ENCODE assay signal across 8 mouse cellular contexts in the genomic region with DNA sequence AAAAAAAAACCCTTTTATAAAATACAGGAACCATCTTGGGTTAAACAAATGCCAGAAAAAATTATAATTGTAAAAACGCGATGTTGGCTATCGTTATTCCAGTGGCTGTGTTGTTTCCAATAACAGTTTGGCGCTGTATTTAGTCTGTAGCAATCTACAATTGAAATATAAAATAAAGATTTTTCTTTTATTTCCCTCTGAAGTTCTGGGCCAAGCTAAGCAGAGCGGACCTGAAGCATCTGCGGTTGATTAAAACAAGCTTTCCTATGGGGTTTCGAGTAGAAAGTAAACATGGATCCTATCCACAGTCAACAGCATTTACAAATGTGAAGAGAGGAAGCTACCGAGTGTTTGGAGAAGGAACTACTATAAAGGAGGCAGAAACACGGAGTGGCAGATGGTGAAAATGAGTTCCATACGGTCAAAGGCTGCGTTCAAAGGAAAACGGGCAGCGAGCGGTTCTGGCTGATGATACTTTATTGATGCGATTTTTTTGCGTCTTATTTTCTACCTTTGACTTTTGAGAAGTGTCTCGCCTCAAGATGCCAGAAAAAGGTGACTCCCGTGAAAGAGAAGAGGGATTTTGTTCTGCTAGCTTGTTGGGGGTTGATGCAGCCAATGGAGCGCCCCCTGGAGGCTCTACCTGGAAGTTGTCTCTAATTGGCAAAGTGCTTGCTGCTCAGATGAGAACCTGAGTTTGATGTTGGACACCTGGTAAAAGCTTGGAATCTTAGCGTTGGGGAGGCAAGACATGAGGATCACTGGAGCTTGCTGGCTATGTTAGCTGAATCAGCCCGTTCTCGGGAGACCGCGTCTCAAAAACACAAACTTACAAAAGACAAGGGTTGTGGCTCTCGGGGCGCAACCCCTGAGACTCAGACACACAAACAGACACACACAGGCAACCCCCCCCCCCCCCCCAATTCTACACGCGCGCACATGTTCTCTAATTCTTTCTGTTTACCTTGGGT.
DNase-seq lines count a peak whose midpoint lies in the region; ATAC-seq and TF ChIP-seq lines count a peak whose summit lies in the region.

No protein-coding gene starts in this region.

- WGBS in heart, embryonic 13.5 days = 55% methylated on average over 29 of the region's 29 CpGs
- 54% methylated on average over 29 of the region's 29 CpGs for WGBS in heart, embryonic 11.5 days (ENCODE audit: insufficient replicate concordance)

- in situ Hi-C loops in CH12.LX (cut with MboI; ENCODE audit: low pct_ligation_motif_present, low pct_unique_long_range_greater_than_20kb, low sequenced_read_pairs) = no loop called here

- no peak overlapping the region for H3K9ac ChIP-seq in heart, embryonic 13.5 days
- H3K9ac ChIP-seq in heart, embryonic 11.5 days (ENCODE audit: low read depth, low read length) = no peak overlapping the region
- H3K9ac ChIP-seq in CH12.LX (ENCODE audit: insufficient read depth, low read depth) = no peak overlapping the region

- no peaks in the 10 kb centered on the region for H3K79me2 ChIP-seq in CH12.LX (replicated peaks; ENCODE audit: control insufficient read depth, extremely low read depth, insufficient read depth, poor library complexity, severe bottlenecking)

- no peak for TF ChIP-seq POLR2A in CH12.LX (IDR thresholded peaks at IDR 0.05; ENCODE audit: low read depth, low read length)

- no peak for ATAC-seq in heart, embryonic 13.5 days (ENCODE audit: extremely low read depth, insufficient number of reproducible peaks, low FRiP score, low TSS enrichment)
- no peak for ATAC-seq in heart, embryonic 11.5 days (replicated peaks; ENCODE audit: insufficient number of reproducible peaks, low FRiP score, low TSS enrichment)
- ATAC-seq in megakaryocyte-erythroid progenitor cell, adult 5-6 weeks (replicated peaks; ENCODE audit: low FRiP score, low TSS enrichment, poor library complexity, severe bottlenecking) = no peak

- 0 out of 2 replicates have a peak, but pooled peaks cover 3% of the 10 kb centered on the region for H3K9me3 ChIP-seq in heart, embryonic 13.5 days
- no peaks in the 10 kb centered on the region for H3K9me3 ChIP-seq in heart, embryonic 11.5 days (replicated peaks; ENCODE audit: control insufficient read depth, low read length)
- no peaks in the 10 kb centered on the region for H3K9me3 ChIP-seq in CH12.LX (replicated peaks; ENCODE audit: low read length)

- dilution Hi-C loops in CH12.LX (cut with MboI; ENCODE audit: extremely low pct_ligation_motif_present, extremely low pct_unique_long_range_greater_than_20kb, low sequenced_read_pairs) = no loop called here

- TF ChIP-seq CTCF in CH12.LX (conservative IDR thresholded peaks at IDR 0.05 in 1 of 2, IDR thresholded peaks at IDR 0.05 in 1 of 2; ENCODE audit: low read depth in 2 of 2, low read length in 2 of 2) = peak; percentile 70 to 83

- H3K36me3 ChIP-seq in heart, embryonic 13.5 days = no peaks in the 10 kb centered on the region
- no peaks in the 10 kb centered on the region for H3K36me3 ChIP-seq in heart, embryonic 11.5 days (ENCODE audit: control insufficient read depth, insufficient read depth, low read length)
- H3K36me3 ChIP-seq in CH12.LX (replicated peaks in 1 of 2; ENCODE audit: control insufficient read depth in 1 of 2, insufficient read depth in 1 of 2, low read length in 1 of 2) = no peaks in the 10 kb centered on the region

- H3K27me3 ChIP-seq in heart, embryonic 13.5 days (replicated peaks) = no peaks in the 10 kb centered on the region
- H3K27me3 ChIP-seq in heart, embryonic 11.5 days (ENCODE audit: control insufficient read depth, insufficient read depth, low read length) = no peaks in the 10 kb centered on the region
- no peaks in the 10 kb centered on the region for H3K27me3 ChIP-seq in CH12.LX (replicated peaks)

- no peak overlapping the region for H3K4me3 ChIP-seq in heart, embryonic 13.5 days
- H3K4me3 ChIP-seq in heart, embryonic 11.5 days (ENCODE audit: low read depth, low read length) = no peak overlapping the region
- no peak overlapping the region for H3K4me3 ChIP-seq in CH12.LX (replicated peaks in 1 of 3; ENCODE audit: low read depth in 2 of 3, low read length in 2 of 3, poor library complexity in 1 of 3)

- no peak for TF ChIP-seq EP300 in CH12.LX (IDR thresholded peaks at IDR 0.05; ENCODE audit: low read length)

- H3K4me2 ChIP-seq in heart, embryonic 13.5 days = peak overlapping the region; percentile 39
- no peak overlapping the region; the same call in 1 of the 2 replicates for H3K4me2 ChIP-seq in heart, embryonic 11.5 days
- H3K4me2 ChIP-seq in CH12.LX (ENCODE audit: insufficient read depth, low read depth, poor library complexity, severe bottlenecking) = no peak overlapping the region

- no peak overlapping the region for H3K27ac ChIP-seq in heart, embryonic 13.5 days (replicated peaks)
- H3K27ac ChIP-seq in heart, embryonic 11.5 days (ENCODE audit: low read depth, low read length) = no peak overlapping the region
- H3K27ac ChIP-seq in CH12.LX (ENCODE audit: insufficient read depth, low read depth) = no peak overlapping the region

- H3K4me1 ChIP-seq in heart, embryonic 13.5 days = no peaks in the 10 kb centered on the region
- no peaks in the 10 kb centered on the region for H3K4me1 ChIP-seq in heart, embryonic 11.5 days (ENCODE audit: control insufficient read depth, insufficient read depth, low read length)
- H3K4me1 ChIP-seq in CH12.LX (ENCODE audit: control insufficient read depth in 1 of 2, insufficient read depth in 2 of 2) = no peaks in the 10 kb centered on the region

- no peak; the same call in 1 of the 2 replicates for TF ChIP-seq RAD21 in CH12.LX (IDR thresholded peaks at IDR 0.05; ENCODE audit: low read depth, low read length)

- intact Hi-C loops in gastrocnemius, postnatal 14 days (cut with DNase I; ENCODE audit: low total_unique reads) = no loop called here
- intact Hi-C loops in left cerebral cortex, postnatal 25 days (cut with DNase I) = no loop called here

- DNase-seq in CH12.LX (ENCODE audit: extremely low read depth) = peak; percentile 38
- peak; percentile 13 for DNase-seq in cerebellum, adult 8-10 months
- peak; percentile 19 for DNase-seq in gastrocnemius, postnatal 14 days
- peak; percentile 19 to 40 for DNase-seq in left cerebral cortex, postnatal 25 days (ENCODE audit: low spot score in 2 of 2)
- DNase-seq in right cerebral cortex, postnatal 14 days = peak; percentile 11

TF ChIP-seq in CH12.LX, 34 proteins besides CTCF, POLR2A, EP300 and RAD21:
- TF ChIP-seq SMC3 (IDR thresholded peaks at IDR 0.05; ENCODE audit: low read depth, low read length) = peak; percentile 49
- no peak for TF ChIP-seq IRF4 (IDR thresholded peaks at IDR 0.05; ENCODE audit: low read depth, low read length)
- TF ChIP-seq USF1 (IDR thresholded peaks at IDR 0.05; ENCODE audit: low read depth, low read length) = no peak
